Mouse (Mus musculus) limb, embryonic 14.5 days (tissue): ENCODE measurements around the gene Tas1r3. TPM values are rescaled to one million over a fixed set of nuclear protein-coding genes. Genes with fewer than 3 reads are reported as not detected.

Source experiments
- ATAC-seq: fragments of 200-750 bp; cut with Nextera tagmentation; 2 replicates; pipeline ENCODE4 v1.8.0; 2017; ENCODE audit warnings: low read depth, moderate number of reproducible peaks, moderate TSS enrichment; ENCODE audit not compliant: low FRiP score
- DNase-seq: peaks from one replicate; pipeline ENCODE4 v3.0.0-alpha.2; 2015; ENCODE audit warnings: low spot score
- H3K27ac ChIP-seq: fragments of 300-500 bp; sonication (generic); replicated peaks from 2 replicates; pipeline ENCODE4 v1.5.1; 2014; ENCODE audit warnings: low read depth, mild to moderate bottlenecking, low read length, moderate library complexity, mixed read lengths
- H3K27me3 ChIP-seq: fragments of 300-500 bp; sonication (generic); 2 replicates; pipeline ENCODE4 v1.6.1; 2014; ENCODE audit warnings: low read length, mixed read lengths; ENCODE audit not compliant: control insufficient read depth, insufficient read depth
- H3K36me3 ChIP-seq: fragments of 300-500 bp; sonication (generic); 2 replicates; pipeline ENCODE4 v1.6.1; 2014; ENCODE audit warnings: mild to moderate bottlenecking, low read length, moderate library complexity, mixed read lengths; ENCODE audit not compliant: control insufficient read depth, insufficient read depth
- H3K4me1 ChIP-seq: fragments of 300-500 bp; sonication (generic); 2 replicates; pipeline ENCODE4 v1.6.1; 2014; ENCODE audit warnings: antibody characterized with exemption, low read length, mixed read lengths; ENCODE audit not compliant: control insufficient read depth, insufficient read depth
- H3K4me2 ChIP-seq: fragments of 300-500 bp; sonication (generic); replicated peaks from 2 replicates; pipeline ENCODE4 v1.6.1; 2014; ENCODE audit warnings: low read depth, mild to moderate bottlenecking, low read length, moderate library complexity; ENCODE audit not compliant: severe bottlenecking
- H3K4me3 ChIP-seq: fragments of 300-500 bp; sonication (generic); replicated peaks from 2 replicates; pipeline ENCODE4 v1.5.1; 2014; ENCODE audit warnings: low read length
- H3K9ac ChIP-seq: fragments of 300-500 bp; sonication (generic); 2 replicates; pipeline ENCODE4 v1.6.1; 2014; ENCODE audit warnings: mild to moderate bottlenecking, low read depth, low read length, moderate library complexity; ENCODE audit not compliant: severe bottlenecking
- H3K9me3 ChIP-seq: fragments of 300-500 bp; sonication (generic); 2 replicates; pipeline ENCODE4 v1.6.1; 2016; ENCODE audit warnings: low read length; ENCODE audit not compliant: control insufficient read depth
- POLR2A ChIP-seq: fragments of 200-500 bp; IDR thresholded peaks from 2 replicates; pipeline ENCODE4 v1.8.0; 2012; ENCODE audit warnings: inconsistent platforms, mild to moderate bottlenecking, moderate library complexity, borderline replicate concordance; ENCODE audit not compliant: insufficient read depth, insufficient read length; ENCODE audit errors: extremely low read depth
- WGBS: fragments of 180-500 bp; shearing (Covaris S2); extraction: QIAGEN DNeasy Blood & Tissue Kit; methylation state at CpG from one replicate; pipeline ENCODE4 v1.1.7; 2014; 5-methylcytosine and 5-hydroxymethylcytosine counted together
- polyA plus RNA-seq, 2 experiments: library from polyadenylated mRNA; depleted of rRNA in 1 of 2; stranded (reverse) in 1 of 2; unstranded in 1 of 2; fragments of >200 nt; fragmentation: Nextera tagmentation in 1 of 2; extraction: Ambion mirVana in 1 of 2; gene quantifications; 2 replicates each; pipeline versions ENCODE4 v1.2.1 to v1.2.3; 2012 to 2014

Gene Tas1r3
- polyA plus RNA-seq (2012; rRNA removed) = 0.31 and 0.51 TPM in 2 replicates
- 0.32 and 0.37 TPM in 2 replicates for polyA plus RNA-seq (2014; fragmentation: Nextera tagmentation; extraction: Ambion mirVana)

DNA sequence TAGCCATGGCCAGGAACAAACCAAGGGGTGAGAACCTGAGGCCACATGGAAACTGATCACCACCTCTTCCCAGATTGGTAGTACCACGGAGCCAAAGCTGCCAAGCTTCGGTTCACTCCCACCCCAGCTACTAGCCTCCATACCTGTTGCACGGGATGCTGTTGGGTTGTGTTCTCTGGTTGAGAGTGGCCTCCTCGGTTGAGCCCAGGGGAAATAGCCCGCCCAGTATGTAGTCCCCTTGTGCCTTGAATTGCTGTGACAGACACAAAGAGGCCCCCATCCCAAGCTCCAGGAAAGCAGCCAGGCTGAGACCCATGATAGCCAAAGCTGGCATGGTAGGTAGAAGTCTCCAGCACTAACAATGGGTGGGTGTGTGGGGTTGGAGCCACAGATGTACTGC is at the start of gene Tas1r3:
TSS of gene Tas1r3 (minus strand) at position 362 of the 400 bp plus-strand sequence.
- no peak within 1 kb of the TSS for H3K4me3 ChIP-seq
- H3K27ac ChIP-seq = no peak within 1 kb of the TSS
- no peaks in the 10 kb centered on the region for H3K4me1 ChIP-seq
- ATAC-seq = no peak
- DNase-seq = no peak
- H3K4me2 ChIP-seq = no peak within 1 kb of the TSS
- no peak for TF ChIP-seq POLR2A
- H3K9me3 ChIP-seq = no peaks in the 10 kb centered on the region
- H3K27me3 ChIP-seq = no peaks in the 10 kb centered on the region
- no peak within 1 kb of the TSS for H3K9ac ChIP-seq
- peaks cover 44% of the 10 kb centered on the region for H3K36me3 ChIP-seq
- WGBS = 86% methylated on average over 5 of the region's 5 CpGs

DNA sequence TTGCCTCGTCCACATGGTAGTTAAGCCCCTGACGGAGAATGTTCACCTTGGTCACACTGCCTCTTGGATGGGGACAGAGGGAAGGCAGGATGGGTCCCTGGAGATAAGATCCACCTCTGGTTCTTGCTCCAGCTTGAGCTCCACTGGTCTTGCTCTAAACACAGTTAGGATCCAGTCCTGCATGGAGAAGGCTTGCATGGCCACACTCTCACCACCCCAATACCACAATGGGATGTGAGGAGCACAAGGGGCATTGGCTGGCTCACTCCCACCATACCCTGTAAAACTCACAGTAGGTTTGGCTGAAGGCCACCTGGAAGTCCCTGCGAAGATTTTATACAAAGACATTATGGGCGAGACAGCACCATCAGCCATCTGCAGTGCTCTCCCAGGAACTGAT is 45.6 kb upstream of the Tas1r3 start:
- ATAC-seq (no peak), DNase-seq (no peak)
- no peak for TF ChIP-seq POLR2A
- 81% methylated on average over 4 of the region's 4 CpGs for whole genome bisulfite sequencing
- peaks cover 7% of the 10 kb centered on the region; the same call in 1 of the 2 replicates for H3K36me3 ChIP-seq
- no peak overlapping the region for H3K27ac ChIP-seq
- no peaks in the 10 kb centered on the region for H3K4me1 ChIP-seq
- no peak overlapping the region for H3K9ac ChIP-seq
- no peaks in the 10 kb centered on the region for H3K9me3 ChIP-seq
- H3K4me3 ChIP-seq = no peak overlapping the region
- H3K27me3 ChIP-seq = no peaks in the 10 kb centered on the region
- no peak overlapping the region for H3K4me2 ChIP-seq

DNA sequence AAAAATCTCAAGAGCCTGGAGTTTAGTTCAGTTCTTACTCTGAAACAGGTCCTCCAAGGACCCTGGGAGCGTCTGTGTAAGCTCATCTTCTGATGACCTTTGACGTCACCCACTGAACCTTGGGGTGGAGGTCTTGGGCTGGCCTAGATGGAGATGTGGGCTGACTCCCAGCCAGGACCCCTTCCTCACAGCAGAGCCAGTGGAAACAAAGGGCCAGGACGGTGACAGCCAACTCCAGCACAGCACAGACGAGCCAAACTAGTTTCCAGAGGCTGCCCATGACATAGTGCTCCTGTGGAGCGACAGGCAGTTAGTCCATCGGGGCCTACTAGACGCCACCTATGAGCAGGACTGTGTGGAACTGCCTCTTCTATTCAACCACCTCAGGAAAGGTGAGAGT is 45.1 kb upstream of the Tas1r3 start:
- DNase-seq = no peak
- Histone ChIP-seq H3K9me3 (no peaks in the 10 kb centered on the region), H3K9ac (no peak overlapping the region), H3K4me3 (no peak overlapping the region), H3K4me1 (no peaks in the 10 kb centered on the region), H3K27me3 (no peaks in the 10 kb centered on the region), H3K27ac (no peak overlapping the region), H3K4me2 (no peak overlapping the region), H3K36me3 (peaks cover 12% of the 10 kb centered on the region)
- 65% methylated on average over 7 of the region's 7 CpGs for WGBS
- no peak for ATAC-seq
- no peak for TF ChIP-seq POLR2A

DNA sequence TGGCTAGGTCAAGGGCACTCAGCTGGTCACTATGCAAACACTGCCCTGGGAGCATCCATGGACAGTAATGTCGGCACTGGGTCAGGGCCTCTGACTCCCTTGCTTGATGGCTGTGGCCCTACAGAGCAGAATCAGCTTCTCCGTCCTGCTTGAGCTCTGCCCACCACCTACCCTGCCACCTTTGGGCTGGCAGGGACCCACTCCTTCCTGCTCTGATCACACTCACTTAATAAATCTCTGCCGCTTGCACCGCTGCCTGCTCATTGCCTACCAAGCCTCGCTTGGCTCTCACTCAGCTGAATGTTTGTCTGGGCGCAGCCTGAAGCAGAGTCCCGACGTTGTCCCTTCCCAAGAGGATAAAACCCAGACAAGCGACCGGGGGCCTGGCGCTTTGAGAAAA is 43.8 kb upstream of the Tas1r3 start:
- DNase-seq (no peak), ATAC-seq (no peak)
- WGBS = 88% methylated on average over 11 of the region's 11 CpGs
- H3K27me3 ChIP-seq = no peaks in the 10 kb centered on the region
- H3K36me3 ChIP-seq = peaks cover 23% of the 10 kb centered on the region
- no peaks in the 10 kb centered on the region for H3K9me3 ChIP-seq
- no peak overlapping the region for H3K4me2 ChIP-seq
- no peak for TF ChIP-seq POLR2A
- H3K4me1 ChIP-seq = no peaks in the 10 kb centered on the region
- H3K9ac ChIP-seq = no peak overlapping the region
- no peak overlapping the region for H3K27ac ChIP-seq
- no peak overlapping the region for H3K4me3 ChIP-seq

DNA sequence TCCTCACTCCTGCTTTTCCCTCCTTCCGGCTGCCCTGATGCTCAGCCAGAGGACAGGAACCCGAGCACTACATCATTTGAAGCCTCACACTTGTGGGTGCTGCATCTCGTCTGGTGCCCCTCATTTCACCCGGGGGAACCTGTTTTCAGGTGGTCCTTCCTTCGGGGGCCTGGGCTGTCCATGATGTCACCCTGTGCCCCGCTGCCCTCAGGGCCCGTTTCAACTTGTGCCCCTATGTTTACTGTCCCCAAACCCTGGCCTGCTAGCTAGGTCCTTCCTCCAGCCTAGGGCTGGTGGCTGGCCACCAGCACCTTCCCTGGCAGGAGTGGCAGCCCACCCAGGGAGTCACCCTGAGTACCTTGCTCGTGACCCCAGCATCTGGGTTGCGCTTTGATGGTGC is 43.0 kb upstream of the Tas1r3 start:
- ATAC-seq = no peak
- H3K4me3 ChIP-seq = no peak overlapping the region
- H3K27ac ChIP-seq = no peak overlapping the region
- H3K27me3 ChIP-seq = no peaks in the 10 kb centered on the region
- TF ChIP-seq POLR2A = no peak
- H3K36me3 ChIP-seq = peaks cover 32% of the 10 kb centered on the region
- no peak for DNase-seq
- no peak overlapping the region for H3K9ac ChIP-seq
- H3K4me1 ChIP-seq = no peaks in the 10 kb centered on the region
- WGBS = 77% methylated on average over 8 of the region's 9 CpGs
- no peak overlapping the region for H3K4me2 ChIP-seq
- no peaks in the 10 kb centered on the region for H3K9me3 ChIP-seq

DNA sequence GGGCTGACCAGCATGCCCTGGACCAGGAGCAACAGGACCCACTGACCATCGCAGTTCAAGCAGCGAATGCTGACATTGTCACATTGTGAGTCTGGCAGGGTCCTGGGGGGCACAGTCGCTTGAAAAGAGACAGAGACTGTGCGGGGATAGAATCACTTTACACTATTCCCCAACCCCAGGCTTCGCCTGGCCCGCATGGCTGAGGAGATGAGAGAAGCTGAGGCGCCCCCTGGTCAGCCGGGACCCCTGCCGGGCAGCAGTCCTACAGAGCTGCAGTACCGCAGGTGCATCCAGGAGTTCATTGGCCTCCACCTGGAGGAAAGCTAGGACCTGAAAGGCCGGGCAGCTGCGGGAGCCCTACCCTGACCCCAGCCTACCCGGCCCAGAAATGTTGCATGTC is 42.5 kb upstream of the Tas1r3 start:
- Histone ChIP-seq H3K9me3 (no peaks in the 10 kb centered on the region), H3K4me1 (no peaks in the 10 kb centered on the region), H3K4me2 (no peak overlapping the region), H3K27ac (no peak overlapping the region), H3K9ac (no peak overlapping the region), H3K27me3 (no peaks in the 10 kb centered on the region), H3K36me3 (peaks cover 37% of the 10 kb centered on the region), H3K4me3 (no peak overlapping the region)
- DNase-seq (no peak), ATAC-seq (no peak)
- WGBS = 89% methylated on average over 10 of the region's 13 CpGs
- TF ChIP-seq POLR2A = no peak
